Mouse (Mus musculus) embryonic facial prominence, embryonic 14.5 days (tissue): Measurements from ENCODE around the gene Pcyt1a. TPM values are rescaled to one million over a fixed set of nuclear protein-coding genes. Genes with fewer than 3 reads are reported as not detected.
A peak's percentile ranks its signal among the peaks of the same experiment; 100 is the strongest.

Experiments used
- ATAC-seq: fragments of 200-750 bp; cut with Nextera tagmentation; 2 replicates; pipeline ENCODE4 v1.8.0; 2017; ENCODE audit warnings: low read depth, moderate number of reproducible peaks, moderate TSS enrichment
- DNase-seq: peaks from one replicate; pipeline ENCODE4 v3.0.0-alpha.2; 2015; ENCODE audit warnings: low spot score
- H3K27ac ChIP-seq: fragments of 300-500 bp; sonication (generic); replicated peaks from 2 replicates; pipeline ENCODE4 v1.5.1; 2014; ENCODE audit warnings: low read depth, mild to moderate bottlenecking, low read length, moderate library complexity
- H3K27me3 ChIP-seq: fragments of 300-500 bp; sonication (generic); replicated peaks from 2 replicates; pipeline ENCODE4 v1.6.1; 2014; ENCODE audit warnings: low read length; ENCODE audit not compliant: control insufficient read depth, insufficient read depth
- H3K36me3 ChIP-seq: fragments of 300-500 bp; sonication (generic); 2 replicates; pipeline ENCODE4 v1.6.1; 2014; ENCODE audit warnings: low read length, mixed read lengths; ENCODE audit not compliant: control insufficient read depth, insufficient read depth
- H3K4me1 ChIP-seq: fragments of 300-500 bp; sonication (generic); 2 replicates; pipeline ENCODE4 v1.6.1; 2014; ENCODE audit warnings: antibody characterized with exemption, low read length; ENCODE audit not compliant: control insufficient read depth, insufficient read depth
- H3K4me2 ChIP-seq: fragments of 300-500 bp; sonication (generic); 2 replicates; pipeline ENCODE4 v1.6.1; 2014; ENCODE audit warnings: low read depth, mild to moderate bottlenecking, low read length, moderate library complexity, mixed read lengths
- H3K4me3 ChIP-seq: fragments of 300-500 bp; sonication (generic); 2 replicates; pipeline ENCODE4 v1.5.1; 2014; ENCODE audit warnings: low read depth, mild to moderate bottlenecking, low read length
- H3K9ac ChIP-seq: fragments of 300-500 bp; sonication (generic); 2 replicates; pipeline ENCODE4 v1.6.1; 2014; ENCODE audit warnings: low read depth, mild to moderate bottlenecking, low read length, moderate library complexity, mixed read lengths
- H3K9me3 ChIP-seq: fragments of 300-500 bp; sonication (generic); 2 replicates; pipeline ENCODE4 v1.6.1; 2016; ENCODE audit warnings: low read length; ENCODE audit not compliant: control insufficient read depth
- WGBS: fragments of 180-500 bp; shearing (Covaris S2); extraction: QIAGEN DNeasy Blood & Tissue Kit; methylation state at CpG from one replicate; pipeline ENCODE4 v1.1.7; 2014; 5-methylcytosine and 5-hydroxymethylcytosine counted together
- polyA plus RNA-seq: library from polyadenylated mRNA; unstranded; fragments of >200 nt; fragmentation: Nextera tagmentation; extraction: Ambion mirVana; gene quantifications from 2 replicates; pipeline ENCODE4 v1.2.1, GENCODE M21; 2014

Pcyt1a gene
- polyA plus RNA-seq, 1 experiment from 2014 or later, result 43.2 TPM

DNA sequence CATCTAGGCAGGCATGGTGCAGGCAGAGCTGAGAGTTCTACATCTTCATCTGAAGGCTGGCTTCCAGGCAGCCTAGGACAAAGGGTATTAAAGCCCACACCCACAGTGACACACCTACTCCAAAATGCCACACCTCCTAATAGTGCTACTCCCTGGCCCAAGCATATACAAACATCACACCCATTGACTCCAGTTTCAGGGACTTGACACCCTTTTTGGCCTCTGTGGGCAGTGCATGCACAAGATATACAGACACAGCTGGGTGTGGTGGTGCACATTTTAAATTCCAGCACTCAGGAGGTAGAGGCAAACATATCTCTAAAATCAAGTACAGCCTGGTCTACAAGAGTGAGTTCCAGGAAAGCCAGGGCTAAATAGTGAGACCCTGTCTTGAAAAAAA, 25.4 kb downstream of the Pcyt1a start:
- Histone ChIP-seq H3K27me3 (no peaks in the 10 kb centered on the region), H3K36me3 (peaks cover 8% of the 10 kb centered on the region), H3K27ac (no peak overlapping the region), H3K4me2 (no peak overlapping the region), H3K9ac (no peak overlapping the region), H3K4me1 (no peaks in the 10 kb centered on the region), H3K9me3 (no peaks in the 10 kb centered on the region), H3K4me3 (no peak overlapping the region)
- DNase-seq (no peak), ATAC-seq (no peak)

DNA sequence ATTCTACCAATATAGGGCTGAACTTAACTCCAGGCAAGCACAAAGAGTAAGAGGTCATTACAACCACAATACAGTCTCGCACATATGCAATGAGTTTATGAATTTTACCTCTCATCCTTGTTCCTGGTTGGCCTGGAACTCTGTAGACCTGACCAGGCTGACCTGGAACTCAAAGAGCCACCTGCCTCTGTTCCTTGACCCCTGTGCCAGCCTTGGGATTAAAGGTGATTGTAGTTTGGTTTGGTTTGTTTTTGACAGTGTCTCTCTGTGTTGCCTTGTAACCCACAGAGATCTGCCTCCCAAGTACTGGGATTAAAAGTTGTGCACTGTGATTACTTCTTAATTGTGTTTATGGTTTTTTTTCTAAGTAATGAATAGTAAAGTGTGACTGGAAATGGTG, 26.0 kb downstream of the Pcyt1a start:
- no peaks in the 10 kb centered on the region for H3K27me3 ChIP-seq
- no peak overlapping the region for H3K4me2 ChIP-seq
- H3K4me1 ChIP-seq, result no peaks in the 10 kb centered on the region
- H3K4me3 ChIP-seq, result no peak overlapping the region
- H3K36me3 ChIP-seq, result peaks cover 8% of the 10 kb centered on the region
- WGBS, result 90% methylated on average over 1 of the region's 1 CpGs
- no peak overlapping the region for H3K9ac ChIP-seq
- no peak overlapping the region for H3K27ac ChIP-seq
- no peaks in the 10 kb centered on the region for H3K9me3 ChIP-seq
- DNase-seq (no peak), ATAC-seq (no peak)

DNA sequence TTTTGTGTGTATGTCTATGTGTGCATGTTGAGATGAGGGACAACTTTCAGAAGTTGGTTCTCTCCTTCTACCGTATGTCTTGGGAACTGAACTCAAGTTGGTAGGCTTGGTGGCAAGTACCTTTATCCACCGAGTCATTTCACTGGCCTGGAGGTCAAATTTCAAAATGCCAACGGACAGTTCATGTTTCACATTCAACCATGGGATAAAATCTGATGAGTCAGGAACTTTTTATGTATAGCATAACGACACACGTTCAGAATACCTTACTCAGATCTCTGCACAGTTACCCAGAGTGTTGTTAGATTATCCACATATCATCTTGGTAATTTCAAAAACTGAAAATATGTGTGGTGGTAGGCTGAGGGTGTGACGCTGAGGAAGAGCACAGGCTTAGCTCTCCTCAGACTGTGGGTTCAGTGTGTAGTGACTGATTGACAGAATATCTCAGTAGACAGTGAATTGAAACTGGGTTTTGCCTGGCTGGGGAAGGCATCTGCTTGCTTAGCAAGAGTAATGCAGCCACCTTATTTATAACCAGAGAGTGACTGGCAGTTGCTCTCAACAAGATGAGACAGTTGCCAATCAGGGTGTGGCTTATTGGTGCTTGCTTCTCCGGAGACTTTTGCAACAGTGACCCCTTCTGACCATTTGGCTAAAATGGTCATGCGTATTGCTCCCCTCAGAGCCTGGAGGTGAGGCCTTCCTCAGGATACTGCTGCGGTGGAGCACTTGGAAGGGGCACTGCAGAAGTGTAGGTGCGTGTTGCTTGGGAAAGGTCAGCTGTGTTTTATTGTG, 27.1 kb downstream of the Pcyt1a start:
- Histone ChIP-seq H3K9ac (no peak overlapping the region), H3K4me3 (no peak overlapping the region), H3K27me3 (no peaks in the 10 kb centered on the region), H3K4me1 (no peaks in the 10 kb centered on the region), H3K27ac (no peak overlapping the region), H3K9me3 (no peaks in the 10 kb centered on the region), H3K36me3 (peaks cover 13% of the 10 kb centered on the region), H3K4me2 (no peak overlapping the region)
- ATAC-seq, result no peak
- peak; percentile 77 for DNase-seq
- 61% methylated on average over 10 of the region's 10 CpGs for WGBS

DNA sequence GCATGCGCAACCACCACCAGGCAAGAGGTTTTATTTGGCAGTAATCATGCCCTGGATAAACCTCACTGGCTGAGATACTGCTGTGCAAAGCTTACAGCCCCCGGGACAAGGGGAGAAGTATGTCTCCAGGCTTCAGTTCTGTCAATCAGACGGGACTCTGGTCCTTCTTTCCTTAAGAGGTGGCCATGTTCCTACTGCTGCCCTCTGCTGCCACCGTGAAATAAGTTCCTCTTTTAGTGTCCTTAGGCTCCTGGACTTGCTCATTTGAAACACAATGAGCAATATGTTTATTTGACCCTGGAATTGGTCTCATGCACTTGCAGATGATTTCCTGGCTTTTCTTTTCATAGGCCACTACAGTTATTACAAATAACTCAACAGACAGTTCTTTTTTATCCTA, 29.8 kb downstream of the Pcyt1a start:
- Histone ChIP-seq H3K9ac (no peak overlapping the region), H3K9me3 (no peaks in the 10 kb centered on the region), H3K4me2 (no peak overlapping the region), H3K4me3 (no peak overlapping the region), H3K36me3 (peaks cover 22% of the 10 kb centered on the region), H3K27ac (no peak overlapping the region), H3K4me1 (no peaks in the 10 kb centered on the region), H3K27me3 (no peaks in the 10 kb centered on the region)
- ATAC-seq, result no peak
- 55% methylated on average over 4 of the region's 4 CpGs for WGBS
- DNase-seq, result no peak

DNA sequence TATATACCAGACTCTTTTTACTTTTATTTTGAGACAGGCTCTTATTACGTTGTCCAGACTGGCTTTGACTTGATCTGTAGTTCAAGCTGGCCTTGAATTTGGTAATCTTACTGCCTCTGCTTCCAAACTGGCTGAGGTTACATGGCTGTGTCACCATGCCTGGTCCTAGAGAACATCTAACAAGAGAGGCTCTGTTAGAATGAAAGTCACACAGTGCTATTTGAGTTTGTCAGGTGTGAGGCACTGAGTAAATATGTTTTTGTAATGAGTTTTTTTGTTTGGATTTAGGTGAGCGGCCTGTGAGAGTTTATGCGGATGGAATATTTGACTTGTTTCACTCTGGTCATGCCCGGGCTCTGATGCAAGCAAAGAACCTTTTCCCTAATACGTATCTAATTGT, 31.0 kb downstream of the Pcyt1a start:
- Histone ChIP-seq H3K27me3 (no peaks in the 10 kb centered on the region), H3K27ac (no peak overlapping the region), H3K9me3 (no peaks in the 10 kb centered on the region), H3K4me3 (no peak overlapping the region), H3K4me2 (no peak overlapping the region), H3K36me3 (peaks cover 25% of the 10 kb centered on the region), H3K4me1 (no peaks in the 10 kb centered on the region), H3K9ac (no peak overlapping the region)
- no peak for DNase-seq
- ATAC-seq, result no peak
- WGBS, result 87% methylated on average over 5 of the region's 5 CpGs

DNA sequence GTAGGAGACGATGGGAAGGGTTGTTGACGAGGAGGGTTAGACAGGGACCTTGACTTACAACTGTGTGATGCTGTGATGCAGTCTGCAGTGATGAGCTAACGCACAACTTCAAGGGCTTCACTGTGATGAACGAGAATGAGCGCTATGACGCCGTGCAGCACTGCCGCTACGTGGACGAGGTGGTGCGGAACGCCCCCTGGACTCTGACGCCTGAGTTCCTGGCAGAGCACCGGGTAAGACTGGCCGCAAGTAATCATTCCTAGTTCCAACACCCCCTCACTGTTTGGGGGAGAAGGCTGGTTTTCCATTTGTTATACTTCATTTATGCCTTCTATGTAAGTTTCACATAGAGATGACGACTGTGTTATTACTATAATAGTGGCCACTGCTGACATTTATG, 32.2 kb downstream of the Pcyt1a start:
- WGBS, result 95% methylated on average over 16 of the region's 16 CpGs

DNA sequence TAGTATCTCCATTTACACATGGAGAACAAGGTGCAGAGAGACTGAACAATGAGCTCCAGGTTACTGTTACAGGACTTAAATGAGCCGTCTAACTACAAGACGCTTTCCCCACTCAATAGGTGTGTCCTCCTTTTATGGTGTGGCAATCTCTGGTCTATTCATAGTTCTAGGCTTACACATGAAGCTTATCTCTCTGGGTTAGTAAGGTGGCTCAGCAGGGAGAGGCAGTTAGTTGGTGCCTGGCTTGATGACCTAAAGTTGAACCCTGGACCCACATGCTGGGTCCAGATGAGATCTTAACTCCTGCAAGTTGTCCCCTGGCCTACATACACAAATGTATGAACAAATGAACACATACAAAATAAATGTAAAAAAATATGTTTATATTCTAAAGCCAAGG, 32.7 kb downstream of the Pcyt1a start:
- H3K27ac ChIP-seq, result no peak overlapping the region
- no peaks in the 10 kb centered on the region for H3K4me1 ChIP-seq
- H3K9me3 ChIP-seq, result no peaks in the 10 kb centered on the region
- ATAC-seq, result no peak
- H3K36me3 ChIP-seq, result peaks cover 36% of the 10 kb centered on the region
- no peak overlapping the region for H3K4me3 ChIP-seq
- H3K4me2 ChIP-seq, result no peak overlapping the region
- WGBS, result 79% methylated on average over 2 of the region's 2 CpGs
- no peak overlapping the region for H3K9ac ChIP-seq
- no peaks in the 10 kb centered on the region for H3K27me3 ChIP-seq
- DNase-seq, result no peak

More for the DNA sequence above, 32.2 kb downstream of the Pcyt1a start:
- no peaks in the 10 kb centered on the region for H3K27me3 ChIP-seq
- no peak for ATAC-seq
- no peaks in the 10 kb centered on the region for H3K9me3 ChIP-seq
- no peaks in the 10 kb centered on the region for H3K4me1 ChIP-seq
- H3K27ac ChIP-seq, result no peak overlapping the region
- no peak overlapping the region for H3K4me2 ChIP-seq
- H3K9ac ChIP-seq, result no peak overlapping the region
- peaks cover 32% of the 10 kb centered on the region for H3K36me3 ChIP-seq
- DNase-seq, result no peak
- no peak overlapping the region for H3K4me3 ChIP-seq

DNA sequence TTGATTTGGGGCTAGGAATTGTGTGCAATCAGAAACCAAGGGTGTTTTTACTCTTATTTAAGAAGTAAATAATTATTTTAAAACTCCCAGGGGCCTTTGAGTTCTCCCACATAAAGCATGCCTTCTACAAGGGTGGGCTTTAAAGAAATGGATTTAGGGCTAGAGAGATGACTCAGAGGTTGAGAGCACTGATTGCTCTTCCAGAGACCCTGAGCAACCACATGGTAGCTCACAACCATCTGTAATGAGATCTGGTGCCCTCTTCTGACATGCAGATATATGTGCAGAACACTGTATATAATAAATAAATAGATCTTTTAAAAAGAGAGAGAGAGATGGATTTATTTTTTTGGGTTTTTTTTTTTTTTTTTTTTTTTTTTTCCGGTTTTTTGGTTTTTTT, 34.2 kb downstream of the Pcyt1a start:
- Histone ChIP-seq H3K9me3 (no peaks in the 10 kb centered on the region), H3K4me1 (no peaks in the 10 kb centered on the region), H3K27me3 (no peaks in the 10 kb centered on the region), H3K36me3 (peaks cover 49% of the 10 kb centered on the region), H3K4me2 (no peak overlapping the region), H3K9ac (no peak overlapping the region), H3K27ac (no peak overlapping the region), H3K4me3 (no peak overlapping the region)
- no peak for DNase-seq
- WGBS, result 20% methylated on average over 1 of the region's 1 CpGs
- no peak for ATAC-seq

DNA sequence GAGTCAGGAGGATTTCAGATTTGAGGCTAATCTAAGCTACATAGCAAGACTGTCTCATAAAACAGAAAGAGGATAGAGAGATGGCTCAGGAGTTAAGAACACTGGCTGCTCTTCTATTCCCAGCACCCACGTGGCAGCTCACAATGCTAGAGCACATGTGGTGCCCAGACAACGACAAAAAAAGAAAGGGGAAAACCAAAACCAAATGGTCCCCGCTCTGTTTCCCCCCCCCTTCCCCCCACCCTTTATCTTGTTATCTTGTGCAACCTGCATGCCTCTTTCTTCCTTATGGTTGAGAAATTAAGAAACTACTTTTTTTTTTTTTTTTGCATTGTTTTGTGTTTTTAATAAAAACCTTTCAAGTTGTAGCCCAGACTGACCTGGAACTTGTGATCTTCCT, 37.8 kb downstream of the Pcyt1a start:
- H3K4me1 ChIP-seq, result no peaks in the 10 kb centered on the region
- DNase-seq (no peak), ATAC-seq (no peak)
- WGBS, result 51% methylated on average over 3 of the region's 3 CpGs
- no peak overlapping the region for H3K4me2 ChIP-seq
- no peak overlapping the region for H3K4me3 ChIP-seq
- H3K9ac ChIP-seq, result no peak overlapping the region
- H3K36me3 ChIP-seq, result peaks cover 70% of the 10 kb centered on the region
- no peaks in the 10 kb centered on the region for H3K9me3 ChIP-seq
- H3K27ac ChIP-seq, result no peak overlapping the region
- no peaks in the 10 kb centered on the region for H3K27me3 ChIP-seq
